Mouse (Mus musculus) liver, embryonic 11.5 days (tissue): ENCODE measurements around the gene Ahcyl2. TPM values are rescaled to one million over a fixed set of nuclear protein-coding genes. Genes with fewer than 3 reads are reported as not detected.

Source experiments
- ATAC-seq: fragments of 200-750 bp; cut with Nextera tagmentation; replicated peaks from 2 replicates; pipeline ENCODE4 v1.8.0; 2017; ENCODE audit warnings: moderate number of reproducible peaks, mild to moderate bottlenecking, moderate TSS enrichment, moderate library complexity; ENCODE audit not compliant: low FRiP score
- DNase-seq: peaks from one replicate; pipeline ENCODE4 v3.0.0-alpha.2; 2017; ENCODE audit warnings: low spot score
- H3K27ac ChIP-seq: fragments of 300-500 bp; sonication (generic); 2 replicates; pipeline ENCODE4 v1.5.1; 2014; ENCODE audit warnings: mild to moderate bottlenecking, low read depth, low read length, control low read depth
- H3K27me3 ChIP-seq: fragments of 300-500 bp; sonication (generic); replicated peaks from 2 replicates; pipeline ENCODE4 v1.6.1; 2014; ENCODE audit warnings: low read length, mixed read lengths; ENCODE audit not compliant: control insufficient read depth, insufficient read depth
- H3K36me3 ChIP-seq: fragments of 300-500 bp; sonication (generic); 2 replicates; pipeline ENCODE4 v1.6.1; 2014; ENCODE audit warnings: mild to moderate bottlenecking, low read length, moderate library complexity, mixed read lengths; ENCODE audit not compliant: control insufficient read depth, insufficient read depth
- H3K4me1 ChIP-seq: fragments of 300-500 bp; sonication (generic); replicated peaks from 2 replicates; pipeline ENCODE4 v1.6.1; 2014; ENCODE audit warnings: low read length, mixed read lengths; ENCODE audit not compliant: control insufficient read depth, insufficient read depth
- H3K4me2 ChIP-seq: fragments of 300-500 bp; sonication (generic); 2 replicates; pipeline ENCODE4 v1.6.1; 2014; ENCODE audit warnings: mild to moderate bottlenecking, control low read depth, moderate library complexity
- H3K4me3 ChIP-seq: fragments of 300-500 bp; sonication (generic); 2 replicates; pipeline ENCODE4 v1.5.1; 2014; ENCODE audit warnings: low read depth, low read length, control low read depth
- H3K9ac ChIP-seq: fragments of 300-500 bp; sonication (generic); 2 replicates; pipeline ENCODE4 v1.6.1; 2014; ENCODE audit warnings: low read depth, low read length, control low read depth
- H3K9me3 ChIP-seq: fragments of 300-500 bp; sonication (generic); 2 replicates; pipeline ENCODE4 v1.6.1; 2016; ENCODE audit warnings: low read length, inconsistent platforms, mixed read lengths; ENCODE audit not compliant: control insufficient read depth
- WGBS: fragments of 180-500 bp; shearing (Covaris S2); extraction: QIAGEN DNeasy Blood & Tissue Kit; methylation state at CpG from one replicate; pipeline ENCODE4 v1.1.7; 2014; 5-methylcytosine and 5-hydroxymethylcytosine counted together
- polyA plus RNA-seq: library from polyadenylated mRNA; unstranded; fragments of >200 nt; fragmentation: Nextera tagmentation; extraction: Ambion mirVana; gene quantifications from 2 replicates; pipeline ENCODE4 v1.2.1, GENCODE M21; 2014

The Ahcyl2 gene
- polyA plus RNA-seq, 1 experiment from 2014 or later: 12.0 TPM

DNA sequence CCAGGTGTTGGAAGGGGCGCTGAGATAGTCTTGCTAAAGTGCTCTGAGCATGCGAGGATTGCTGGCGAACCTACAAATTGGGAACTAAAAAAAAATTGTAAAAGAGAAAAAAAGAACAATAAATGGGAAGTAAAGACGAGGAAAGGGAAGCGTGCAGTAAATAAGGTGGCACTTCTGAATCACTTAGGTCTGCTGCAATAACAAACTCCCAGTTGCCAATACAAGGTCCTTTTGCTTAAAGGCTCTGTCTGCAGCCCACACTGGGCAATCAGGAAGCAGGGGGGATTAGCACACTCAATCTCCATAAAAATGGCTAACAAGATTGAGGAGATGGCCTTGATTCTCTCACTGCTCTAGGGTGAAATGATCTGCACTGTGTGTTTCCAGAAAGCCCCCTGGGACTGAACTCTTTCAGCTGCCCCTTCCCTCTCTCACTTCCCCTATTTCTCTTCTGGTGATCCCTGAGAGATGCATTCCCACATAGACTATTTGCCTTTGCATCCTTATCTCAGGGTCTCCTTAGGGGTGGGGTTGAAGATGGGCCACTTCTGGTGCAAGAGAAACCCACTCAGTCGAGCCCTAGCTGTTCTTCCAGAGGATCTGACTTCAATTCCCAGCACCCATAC, 157.9 kb downstream of the Ahcyl2 start:
- H3K27ac ChIP-seq: no peak overlapping the region
- no peak overlapping the region for H3K9ac ChIP-seq
- ATAC-seq (no peak), DNase-seq (no peak)
- H3K9me3 ChIP-seq: no peaks in the 10 kb centered on the region
- WGBS: 63% methylated on average over 6 of the region's 6 CpGs
- H3K4me1 ChIP-seq: no peaks in the 10 kb centered on the region; the same call in 1 of the 2 replicates
- no peaks in the 10 kb centered on the region for H3K36me3 ChIP-seq
- H3K4me3 ChIP-seq: no peak overlapping the region
- H3K27me3 ChIP-seq: no peaks in the 10 kb centered on the region
- H3K4me2 ChIP-seq: no peak overlapping the region

DNA sequence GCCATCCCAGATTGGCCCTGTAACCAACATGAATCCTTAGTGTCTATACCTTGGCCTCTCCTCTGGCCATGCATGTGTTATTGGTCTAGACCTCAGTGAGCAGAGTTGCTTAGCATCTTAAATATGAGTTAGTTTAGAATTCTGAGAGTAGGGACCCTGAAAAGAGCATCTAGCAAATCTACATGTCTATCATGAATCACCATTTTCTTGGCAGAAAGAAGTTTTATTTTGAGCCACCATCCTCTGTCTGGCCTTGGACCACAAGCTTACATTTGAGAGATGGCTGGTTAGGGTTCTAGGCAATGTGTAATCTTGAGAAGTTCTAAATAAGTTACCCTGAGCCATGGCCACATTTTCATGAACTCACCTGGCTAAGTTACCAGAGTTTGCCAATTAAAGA, 162.3 kb downstream of the Ahcyl2 start:
- H3K9ac ChIP-seq: no peak overlapping the region
- H3K4me3 ChIP-seq: no peak overlapping the region
- H3K27me3 ChIP-seq: no peaks in the 10 kb centered on the region
- no peaks in the 10 kb centered on the region for H3K36me3 ChIP-seq
- H3K27ac ChIP-seq: no peak overlapping the region
- ATAC-seq (no peak), DNase-seq (no peak)
- no peaks in the 10 kb centered on the region for H3K9me3 ChIP-seq
- H3K4me2 ChIP-seq: no peak overlapping the region
- H3K4me1 ChIP-seq: no peaks in the 10 kb centered on the region

DNA sequence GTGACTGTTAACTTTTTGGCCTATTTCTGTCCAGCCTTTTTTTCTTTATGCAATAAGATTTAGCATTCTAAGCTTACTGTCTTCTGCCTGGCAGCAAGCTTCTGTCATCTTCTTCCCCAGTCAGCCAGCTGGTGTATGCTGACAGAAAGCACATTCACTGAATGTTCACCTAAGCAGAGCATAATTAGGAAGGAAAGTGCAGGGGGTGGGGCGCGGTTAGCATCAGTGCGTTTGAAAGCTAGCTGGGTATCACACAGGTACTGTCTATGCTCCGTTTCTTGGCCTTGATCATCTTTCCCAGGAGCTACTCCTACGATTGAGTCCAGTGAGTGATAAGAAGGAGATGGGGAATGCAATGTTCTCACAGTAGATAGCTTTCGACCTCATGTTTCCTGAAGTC, 162.9 kb downstream of the Ahcyl2 start:
- no peaks in the 10 kb centered on the region for H3K9me3 ChIP-seq
- H3K4me2 ChIP-seq: no peak overlapping the region
- H3K36me3 ChIP-seq: no peaks in the 10 kb centered on the region
- H3K4me1 ChIP-seq: no peaks in the 10 kb centered on the region
- 69% methylated on average over 6 of the region's 6 CpGs for WGBS
- no peak overlapping the region for H3K27ac ChIP-seq
- ATAC-seq (no peak), DNase-seq (no peak)
- no peaks in the 10 kb centered on the region for H3K27me3 ChIP-seq
- H3K4me3 ChIP-seq: no peak overlapping the region
- no peak overlapping the region for H3K9ac ChIP-seq

DNA sequence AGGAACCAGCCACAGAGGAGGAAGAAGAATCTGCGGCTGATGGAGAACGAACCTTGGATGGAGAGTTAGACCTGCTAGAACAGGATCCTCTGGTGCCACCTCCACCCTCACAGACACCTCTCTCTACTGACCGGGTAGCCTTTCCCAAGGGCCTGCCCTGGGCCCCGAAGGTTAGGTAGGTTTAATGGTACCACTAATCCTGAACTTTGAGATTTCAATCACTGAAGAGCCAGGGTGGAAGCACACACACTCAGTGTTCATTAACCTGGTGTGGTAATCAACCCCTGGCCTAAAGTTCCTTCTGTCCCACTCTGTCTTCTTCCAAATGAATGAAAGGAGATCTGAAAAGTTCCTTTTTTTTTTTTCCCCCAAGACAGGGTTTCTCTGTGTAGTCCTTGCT, 163.4 kb downstream of the Ahcyl2 start:
- H3K36me3 ChIP-seq: no peaks in the 10 kb centered on the region
- no peaks in the 10 kb centered on the region for H3K27me3 ChIP-seq
- ATAC-seq: no peak
- H3K9ac ChIP-seq: no peak overlapping the region
- no peak overlapping the region for H3K4me3 ChIP-seq
- DNase-seq: no peak
- WGBS: 80% methylated on average over 4 of the region's 4 CpGs
- no peaks in the 10 kb centered on the region for H3K4me1 ChIP-seq
- H3K4me2 ChIP-seq: no peak overlapping the region
- H3K27ac ChIP-seq: no peak overlapping the region
- no peaks in the 10 kb centered on the region for H3K9me3 ChIP-seq

DNA sequence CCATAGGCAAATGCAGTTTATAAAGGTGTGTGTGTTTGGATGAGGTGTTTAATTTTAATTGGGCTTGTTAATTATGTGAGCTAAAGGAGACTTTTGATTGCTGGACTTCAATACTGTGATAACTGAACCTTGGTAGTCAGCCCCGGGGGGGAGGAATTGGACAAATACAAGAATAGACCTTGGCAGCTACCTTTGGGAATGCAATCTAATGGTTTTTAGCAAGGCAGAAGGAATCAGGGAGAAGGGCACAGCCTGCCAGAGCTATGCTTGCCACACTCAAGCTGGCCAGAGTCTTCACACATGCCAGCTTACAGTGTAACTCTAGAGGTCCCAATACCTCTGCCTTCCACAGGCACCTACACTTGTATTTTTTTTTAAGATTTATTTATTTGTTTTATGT, 167.9 kb downstream of the Ahcyl2 start:
- Histone ChIP-seq H3K27me3 (no peaks in the 10 kb centered on the region), H3K27ac (no peak overlapping the region), H3K36me3 (no peaks in the 10 kb centered on the region), H3K9ac (no peak overlapping the region), H3K4me1 (peaks cover 3% of the 10 kb centered on the region; the same call in 1 of the 2 replicates), H3K9me3 (no peaks in the 10 kb centered on the region), H3K4me2 (no peak overlapping the region), H3K4me3 (no peak overlapping the region)
- no peak for DNase-seq
- no peak for ATAC-seq
- 95% methylated on average over 1 of the region's 1 CpGs for WGBS

DNA sequence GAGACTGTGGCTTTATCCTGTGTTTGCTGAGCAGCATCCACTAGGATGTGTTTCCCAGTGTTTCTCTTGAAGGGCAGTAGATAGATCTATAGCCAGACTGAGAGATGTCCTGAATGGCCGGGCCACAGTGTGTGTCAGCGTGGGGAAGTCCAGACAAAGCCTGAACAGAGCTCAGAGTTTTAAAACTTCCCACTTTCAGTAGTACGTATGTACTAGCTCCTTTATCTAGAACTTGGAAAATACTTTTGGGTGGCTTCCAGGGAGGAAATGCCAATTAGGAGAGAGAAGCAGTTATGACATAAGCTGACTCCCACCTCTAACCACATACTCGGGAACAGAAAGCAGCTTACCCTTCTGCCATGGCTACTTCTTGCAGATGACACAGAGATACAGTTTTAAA, 172.6 kb downstream of the Ahcyl2 start:
- H3K27ac ChIP-seq: no peak overlapping the region

DNA sequence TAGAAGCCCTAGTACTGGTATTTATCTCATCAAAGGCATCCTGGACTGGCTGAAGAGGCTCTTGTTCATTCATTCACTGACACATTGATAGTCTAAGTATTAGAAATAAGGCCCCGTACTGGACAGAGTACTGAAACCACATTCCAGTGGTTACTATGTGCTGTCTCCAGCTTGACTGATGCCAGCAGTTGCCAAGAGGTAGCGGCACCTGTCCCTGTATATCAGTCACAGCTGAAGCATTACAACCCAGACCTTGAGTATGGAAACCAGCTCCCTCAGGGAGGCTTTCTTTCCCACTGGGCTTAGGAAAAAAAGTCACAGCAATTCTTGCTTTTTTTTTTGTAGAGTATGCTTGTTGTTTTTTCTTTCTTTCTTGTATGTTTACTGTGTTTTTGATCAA, 173.2 kb downstream of the Ahcyl2 start:
- no peak overlapping the region for H3K9ac ChIP-seq
- 77% methylated on average over 2 of the region's 2 CpGs for WGBS
- no peaks in the 10 kb centered on the region for H3K9me3 ChIP-seq
- H3K4me2 ChIP-seq: no peak overlapping the region
- no peak overlapping the region for H3K27ac ChIP-seq
- no peaks in the 10 kb centered on the region for H3K36me3 ChIP-seq
- no peak for ATAC-seq
- peaks cover 3% of the 10 kb centered on the region; the same call in 1 of the 2 replicates for H3K4me1 ChIP-seq
- H3K27me3 ChIP-seq: no peaks in the 10 kb centered on the region
- no peak overlapping the region for H3K4me3 ChIP-seq
- DNase-seq: no peak

More for the DNA sequence above, 172.6 kb downstream of the Ahcyl2 start:
- H3K4me2 ChIP-seq: no peak overlapping the region
- 67% methylated on average over 4 of the region's 4 CpGs for WGBS
- DNase-seq (no peak), ATAC-seq (no peak)
- no peaks in the 10 kb centered on the region for H3K36me3 ChIP-seq
- H3K9me3 ChIP-seq: no peaks in the 10 kb centered on the region
- no peak overlapping the region for H3K4me3 ChIP-seq
- H3K27me3 ChIP-seq: no peaks in the 10 kb centered on the region
- H3K4me1 ChIP-seq: peaks cover 3% of the 10 kb centered on the region; the same call in 1 of the 2 replicates
- no peak overlapping the region for H3K9ac ChIP-seq

DNA sequence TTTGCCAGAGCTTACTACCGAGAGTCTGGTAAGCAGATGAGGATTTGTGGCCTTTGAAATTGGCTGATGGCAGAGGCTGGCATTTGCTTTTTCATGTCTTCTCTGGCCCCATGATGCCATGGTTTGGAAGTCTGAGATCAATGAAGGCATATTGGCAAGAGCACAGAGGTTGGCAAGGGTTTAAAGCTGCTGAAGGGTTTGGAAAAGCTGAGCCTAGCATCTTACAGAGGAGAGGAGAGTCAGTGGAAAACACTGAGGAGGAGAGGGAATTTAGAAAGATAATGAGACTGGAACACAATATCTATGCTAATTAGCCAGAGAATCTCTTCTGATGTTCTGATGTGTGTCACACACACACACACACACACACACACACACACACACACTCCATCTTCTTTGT, 176.7 kb downstream of the Ahcyl2 start:
- Histone ChIP-seq H3K4me3 (no peak overlapping the region), H3K4me1 (peaks cover 3% of the 10 kb centered on the region; the same call in 1 of the 2 replicates), H3K27ac (no peak overlapping the region), H3K4me2 (no peak overlapping the region), H3K9me3 (no peaks in the 10 kb centered on the region), H3K36me3 (no peaks in the 10 kb centered on the region), H3K9ac (no peak overlapping the region), H3K27me3 (no peaks in the 10 kb centered on the region)
- ATAC-seq: no peak
- 66% methylated on average over 1 of the region's 1 CpGs for WGBS
- DNase-seq: no peak

DNA sequence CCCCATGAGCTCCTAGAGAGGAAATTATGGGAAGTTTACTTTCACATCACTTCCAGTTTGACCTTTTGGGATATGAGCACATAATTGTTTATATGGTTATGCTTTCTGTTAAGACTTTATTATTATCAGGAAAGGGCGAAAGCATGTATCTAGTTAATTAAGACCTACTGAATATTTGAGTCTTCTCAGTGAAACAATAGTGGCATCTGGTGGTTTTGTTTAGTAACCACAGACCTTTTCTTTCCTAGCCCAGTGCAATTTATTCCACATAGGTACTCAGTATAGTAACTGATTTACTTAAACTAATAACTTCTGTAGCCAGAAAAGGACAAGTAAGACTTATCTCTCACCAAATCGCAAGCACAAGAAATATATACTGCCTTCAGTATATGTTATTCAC, 178.8 kb downstream of the Ahcyl2 start:
- no peak overlapping the region for H3K4me3 ChIP-seq
- no peak overlapping the region for H3K4me2 ChIP-seq
- DNase-seq (no peak), ATAC-seq (no peak)
- no peaks in the 10 kb centered on the region for H3K9me3 ChIP-seq
- 85% methylated on average over 2 of the region's 2 CpGs for WGBS
- H3K27me3 ChIP-seq: no peaks in the 10 kb centered on the region
- no peak overlapping the region for H3K9ac ChIP-seq
- H3K27ac ChIP-seq: no peak overlapping the region
- no peaks in the 10 kb centered on the region for H3K4me1 ChIP-seq
- no peaks in the 10 kb centered on the region for H3K36me3 ChIP-seq
